Mouse (Mus musculus) heart, embryonic 16.5 days (tissue): ENCODE measurements around the gene Olfr287. TPM values are rescaled to one million over a fixed set of nuclear protein-coding genes. Genes with fewer than 3 reads are reported as not detected.
A peak's percentile ranks its signal among the peaks of the same experiment; 100 is the strongest.

Source experiments
- ATAC-seq: fragments of 200-750 bp; cut with Nextera tagmentation; replicated peaks from 2 replicates; pipeline ENCODE4 v1.8.0; 2017; ENCODE audit warnings: moderate number of reproducible peaks; ENCODE audit not compliant: insufficient read depth, low FRiP score; ENCODE audit errors: extremely low read depth
- H3K27ac ChIP-seq: fragments of 300-500 bp; sonication (generic); 2 replicates; pipeline ENCODE4 v1.5.1; 2014; ENCODE audit warnings: mild to moderate bottlenecking, low read length, control low read depth, moderate library complexity
- H3K27me3 ChIP-seq: fragments of 300-500 bp; sonication (generic); 2 replicates; pipeline ENCODE4 v1.6.1; 2014; ENCODE audit warnings: low read length, mixed read lengths; ENCODE audit not compliant: control insufficient read depth, insufficient read depth
- H3K36me3 ChIP-seq: fragments of 300-500 bp; sonication (generic); 2 replicates; pipeline ENCODE4 v1.6.1; 2014; ENCODE audit not compliant: control insufficient read depth, insufficient read depth
- H3K4me1 ChIP-seq: fragments of 300-500 bp; sonication (generic); 2 replicates; pipeline ENCODE4 v1.6.1; 2014; ENCODE audit warnings: low read length, mixed read lengths; ENCODE audit not compliant: control insufficient read depth, insufficient read depth
- H3K4me2 ChIP-seq: fragments of 300-500 bp; sonication (generic); 2 replicates; pipeline ENCODE4 v1.6.1; 2014; ENCODE audit warnings: low read depth, mild to moderate bottlenecking, control low read depth, low read length
- H3K4me3 ChIP-seq: fragments of 300-500 bp; sonication (generic); 2 replicates; pipeline ENCODE4 v1.5.1; 2014; ENCODE audit warnings: mild to moderate bottlenecking, control low read depth, low read length
- H3K9ac ChIP-seq: fragments of 300-500 bp; sonication (generic); 2 replicates; pipeline ENCODE4 v1.6.1; 2014; ENCODE audit warnings: low read length, control low read depth
- H3K9me3 ChIP-seq: fragments of 300-500 bp; sonication (generic); replicated peaks from 2 replicates; pipeline ENCODE4 v1.6.1; 2016; ENCODE audit warnings: low read length; ENCODE audit not compliant: control insufficient read depth
- WGBS: fragments of 180-500 bp; shearing (Covaris S2); extraction: QIAGEN DNeasy Blood & Tissue Kit; methylation state at CpG from one replicate; pipeline ENCODE4 v1.1.7; 2014; 5-methylcytosine and 5-hydroxymethylcytosine counted together
- polyA plus RNA-seq: library from polyadenylated mRNA; unstranded; fragments of >200 nt; fragmentation: Nextera tagmentation; extraction: Ambion mirVana; gene quantifications from 2 replicates; pipeline ENCODE4 v1.2.1, GENCODE M21; 2015

Gene Olfr287
- polyA plus RNA-seq, 1 experiment from 2014 or later, result not detected

- H3K4me1 ChIP-seq, result no peaks in the 10 kb centered on the region
- no peak overlapping the region for H3K27ac ChIP-seq
- H3K27me3 ChIP-seq, result peaks cover 27% of the 10 kb centered on the region
Measured at GRCm38 (mm10) chr15:98173821-98174220, 47.0 kb downstream of the Olfr287 start.

GRCm38 (mm10) chr15:98172113-98172512, 48.7 kb downstream of the Olfr287 start:
- WGBS, result 69% methylated on average over 5 of the region's 5 CpGs

More at GRCm38 (mm10) chr15:98173821-98174220, 47.0 kb downstream of the Olfr287 start:
- H3K4me2 ChIP-seq, result no peak overlapping the region
- no peaks in the 10 kb centered on the region for H3K9me3 ChIP-seq
- WGBS, result 38% methylated on average over 8 of the region's 8 CpGs
- no peaks in the 10 kb centered on the region for H3K36me3 ChIP-seq
- no peak for ATAC-seq
- H3K4me3 ChIP-seq, result no peak overlapping the region
- H3K9ac ChIP-seq, result no peak overlapping the region

GRCm38 (mm10) chr15:98170917-98171316, 49.9 kb downstream of the Olfr287 start:
- Histone ChIP-seq H3K4me1 (peaks cover 11% of the 10 kb centered on the region; the same call in 1 of the 2 replicates), H3K9ac (no peak overlapping the region), H3K27me3 (peaks cover 46% of the 10 kb centered on the region), H3K36me3 (no peaks in the 10 kb centered on the region), H3K4me2 (no peak overlapping the region), H3K4me3 (no peak overlapping the region), H3K27ac (no peak overlapping the region), H3K9me3 (no peaks in the 10 kb centered on the region)
- no peak for ATAC-seq
- WGBS, result 70% methylated on average over 9 of the region's 9 CpGs

More at GRCm38 (mm10) chr15:98172113-98172512, 48.7 kb downstream of the Olfr287 start:
- Histone ChIP-seq H3K9ac (no peak overlapping the region), H3K27me3 (peaks cover 43% of the 10 kb centered on the region), H3K27ac (no peak overlapping the region), H3K4me3 (no peak overlapping the region), H3K4me2 (no peak overlapping the region), H3K36me3 (no peaks in the 10 kb centered on the region), H3K9me3 (no peaks in the 10 kb centered on the region), H3K4me1 (peaks cover 7% of the 10 kb centered on the region; the same call in 1 of the 2 replicates)
- no peak for ATAC-seq

GRCm38 (mm10) chr15:98170365-98170764, 50.5 kb downstream of the Olfr287 start:
- no peak for ATAC-seq
- H3K9me3 ChIP-seq, result no peaks in the 10 kb centered on the region
- H3K9ac ChIP-seq, result no peak overlapping the region
- H3K4me3 ChIP-seq, result no peak overlapping the region
- H3K27me3 ChIP-seq, result peaks cover 49% of the 10 kb centered on the region
- WGBS, result 31% methylated on average over 7 of the region's 7 CpGs
- H3K4me2 ChIP-seq, result no peak overlapping the region
- H3K27ac ChIP-seq, result no peak overlapping the region
- H3K4me1 ChIP-seq, result peaks cover 11% of the 10 kb centered on the region; the same call in 1 of the 2 replicates
- no peaks in the 10 kb centered on the region for H3K36me3 ChIP-seq

- H3K4me1 ChIP-seq, result peaks cover 11% of the 10 kb centered on the region; the same call in 1 of the 2 replicates
- H3K4me3 ChIP-seq, result peak overlapping the region; percentile 53
- no peak overlapping the region for H3K27ac ChIP-seq
- no peak for ATAC-seq
- peaks cover 52% of the 10 kb centered on the region for H3K27me3 ChIP-seq
- H3K9me3 ChIP-seq, result no peaks in the 10 kb centered on the region
- H3K36me3 ChIP-seq, result no peaks in the 10 kb centered on the region
- H3K4me2 ChIP-seq, result peak overlapping the region; percentile 69
- WGBS, result 12% methylated on average over 19 of the region's 19 CpGs
- no peak overlapping the region for H3K9ac ChIP-seq
Measured at GRCm38 (mm10) chr15:98168622-98169004, 52.2 kb downstream of the Olfr287 start.

- ATAC-seq, result peak; percentile 61
- WGBS, result 2% methylated on average over 69 of the region's 69 CpGs
- Histone ChIP-seq H3K27me3 (peaks cover 49% of the 10 kb centered on the region), H3K27ac (no peak overlapping the region), H3K4me2 (peak overlapping the region; percentile 69), H3K4me1 (peaks cover 11% of the 10 kb centered on the region; the same call in 1 of the 2 replicates), H3K36me3 (no peaks in the 10 kb centered on the region), H3K4me3 (peak overlapping the region; percentile 53), H3K9me3 (no peaks in the 10 kb centered on the region), H3K9ac (peak overlapping the region; percentile 15)
Measured at GRCm38 (mm10) chr15:98167645-98168621, 52.9 kb downstream of the Olfr287 start.

GRCm38 (mm10) chr15:98166963-98167644, 53.8 kb downstream of the Olfr287 start, which contains the start of gene Ccdc184:
Gene Ccdc184 (plus strand): TSS chr15:98167158.
- peaks cover 44% of the 10 kb centered on the region for H3K27me3 ChIP-seq
- H3K4me1 ChIP-seq, result peaks cover 17% of the 10 kb centered on the region
- 0 out of 2 replicates have a peak, but pooled peaks have one; percentile 10 for ATAC-seq
- H3K9ac ChIP-seq, result peak within 1 kb of the TSS; percentile 15
- no peak within 1 kb of the TSS for H3K27ac ChIP-seq
- WGBS, result 4% methylated on average over 17 of the region's 18 CpGs
- H3K36me3 ChIP-seq, result no peaks in the 10 kb centered on the region
- H3K4me3 ChIP-seq, result peak within 1 kb of the TSS; percentile 53
- peak within 1 kb of the TSS; percentile 69 for H3K4me2 ChIP-seq
- no peaks in the 10 kb centered on the region for H3K9me3 ChIP-seq

- Histone ChIP-seq H3K27me3 (peaks cover 41% of the 10 kb centered on the region), H3K4me3 (no peak within 1 kb of the TSS), H3K36me3 (no peaks in the 10 kb centered on the region), H3K27ac (no peak within 1 kb of the TSS), H3K9me3 (no peaks in the 10 kb centered on the region), H3K9ac (no peak within 1 kb of the TSS), H3K4me1 (peaks cover 17% of the 10 kb centered on the region), H3K4me2 (no peak within 1 kb of the TSS)
- 80% methylated on average over 5 of the region's 5 CpGs for WGBS
- ATAC-seq, result no peak
Measured at GRCm38 (mm10) chr15:98165525-98165924, 55.3 kb downstream of the Olfr287 start, which contains the start of gene Asb8. Gene Asb8 (minus strand): TSS chr15:98165625.
